Mouse (Mus musculus): Measurements from ENCODE around the gene Unc5a. TPM values are rescaled to one million over a fixed set of nuclear protein-coding genes. Genes with fewer than 3 reads are reported as not detected.

Unc5a gene
- polyA plus RNA-seq, 1 experiment from 2014 or later, result 1.0 TPM

- Histone ChIP-seq H3K27ac (replicated peaks; ENCODE audit: low read depth, low read length) (no peak overlapping the region), H3K4me2 (ENCODE audit: low read depth, low read length) (no peak overlapping the region), H3K9me3 (replicated peaks; ENCODE audit: control insufficient read depth, low read length) (no peaks in the 10 kb centered on the region), H3K4me3 (ENCODE audit: low read depth, low read length) (no peak overlapping the region), H3K27me3 (ENCODE audit: control insufficient read depth, insufficient read depth, low read length) (peaks cover 10% of the 10 kb centered on the region), H3K9ac (replicated peaks; ENCODE audit: low read length) (no peak overlapping the region), H3K4me1 (ENCODE audit: control insufficient read depth, insufficient read depth, low read length) (no peaks in the 10 kb centered on the region), H3K36me3 (replicated peaks; ENCODE audit: control insufficient read depth, insufficient read depth, low read depth, low read length) (no peaks in the 10 kb centered on the region)
- no peak for ATAC-seq (replicated peaks; ENCODE audit: insufficient number of reproducible peaks, low FRiP score, low TSS enrichment, low read depth)
- DNase-seq (ENCODE audit: low spot score), result peak; percentile 25
- WGBS, result 56% methylated on average over 7 of the region's 7 CpGs
These were observed 8.1 kb downstream of the Unc5a start for GRCm38 (mm10) chr13:54957281-54957680.

- no peak for DNase-seq (ENCODE audit: low spot score)
- ATAC-seq (replicated peaks; ENCODE audit: insufficient number of reproducible peaks, low FRiP score, low TSS enrichment, low read depth), result no peak
- H3K36me3 ChIP-seq (replicated peaks; ENCODE audit: control insufficient read depth, insufficient read depth, low read depth, low read length), result no peaks in the 10 kb centered on the region
- H3K9me3 ChIP-seq (replicated peaks; ENCODE audit: control insufficient read depth, low read length), result no peaks in the 10 kb centered on the region
- WGBS, result 52% methylated on average over 15 of the region's 15 CpGs
- no peak overlapping the region for H3K9ac ChIP-seq (replicated peaks; ENCODE audit: low read length)
- H3K4me2 ChIP-seq (ENCODE audit: low read depth, low read length), result no peak overlapping the region
- no peak overlapping the region for H3K27ac ChIP-seq (replicated peaks; ENCODE audit: low read depth, low read length)
- H3K4me3 ChIP-seq (ENCODE audit: low read depth, low read length), result no peak overlapping the region
- no peaks in the 10 kb centered on the region; the same call in 1 of the 2 replicates for H3K4me1 ChIP-seq (ENCODE audit: control insufficient read depth, insufficient read depth, low read length)
- H3K27me3 ChIP-seq (ENCODE audit: control insufficient read depth, insufficient read depth, low read length), result peaks cover under 1% of the 10 kb centered on the region
These were observed 10.0 kb downstream of the Unc5a start for GRCm38 (mm10) chr13:54959059-54959701.

GRCm38 (mm10) chr13:54959842-54960241, 10.6 kb downstream of the Unc5a start:
- DNase-seq (ENCODE audit: low spot score), result no peak
- Histone ChIP-seq H3K27ac (replicated peaks; ENCODE audit: low read depth, low read length) (no peak overlapping the region), H3K27me3 (ENCODE audit: control insufficient read depth, insufficient read depth, low read length) (no peaks in the 10 kb centered on the region)

GRCm38 (mm10) chr13:54960491-54960890, 11.3 kb downstream of the Unc5a start:
- Histone ChIP-seq H3K9me3 (replicated peaks; ENCODE audit: control insufficient read depth, low read length) (no peaks in the 10 kb centered on the region), H3K36me3 (replicated peaks; ENCODE audit: control insufficient read depth, insufficient read depth, low read depth, low read length) (no peaks in the 10 kb centered on the region), H3K4me3 (ENCODE audit: low read depth, low read length) (no peak overlapping the region), H3K27ac (replicated peaks; ENCODE audit: low read depth, low read length) (no peak overlapping the region), H3K27me3 (ENCODE audit: control insufficient read depth, insufficient read depth, low read length) (no peaks in the 10 kb centered on the region), H3K4me2 (ENCODE audit: low read depth, low read length) (no peak overlapping the region), H3K4me1 (ENCODE audit: control insufficient read depth, insufficient read depth, low read length) (no peaks in the 10 kb centered on the region; the same call in 1 of the 2 replicates), H3K9ac (replicated peaks; ENCODE audit: low read length) (no peak overlapping the region)
- ATAC-seq (replicated peaks; ENCODE audit: insufficient number of reproducible peaks, low FRiP score, low TSS enrichment, low read depth) (no peak), DNase-seq (ENCODE audit: low spot score) (no peak)
- 77% methylated on average over 3 of the region's 3 CpGs for WGBS

More at GRCm38 (mm10) chr13:54959842-54960241, 10.6 kb downstream of the Unc5a start:
- WGBS, result 45% methylated on average over 6 of the region's 6 CpGs
- no peaks in the 10 kb centered on the region; the same call in 1 of the 2 replicates for H3K4me1 ChIP-seq (ENCODE audit: control insufficient read depth, insufficient read depth, low read length)
- H3K9me3 ChIP-seq (replicated peaks; ENCODE audit: control insufficient read depth, low read length), result no peaks in the 10 kb centered on the region
- ATAC-seq (replicated peaks; ENCODE audit: insufficient number of reproducible peaks, low FRiP score, low TSS enrichment, low read depth), result no peak
- H3K9ac ChIP-seq (replicated peaks; ENCODE audit: low read length), result no peak overlapping the region
- no peak overlapping the region for H3K4me3 ChIP-seq (ENCODE audit: low read depth, low read length)
- H3K4me2 ChIP-seq (ENCODE audit: low read depth, low read length), result no peak overlapping the region
- H3K36me3 ChIP-seq (replicated peaks; ENCODE audit: control insufficient read depth, insufficient read depth, low read depth, low read length), result no peaks in the 10 kb centered on the region

- Histone ChIP-seq H3K4me3 (ENCODE audit: low read depth, low read length) (no peak overlapping the region), H3K36me3 (replicated peaks; ENCODE audit: control insufficient read depth, insufficient read depth, low read depth, low read length) (no peaks in the 10 kb centered on the region), H3K4me1 (ENCODE audit: control insufficient read depth, insufficient read depth, low read length) (no peaks in the 10 kb centered on the region; the same call in 1 of the 2 replicates), H3K9ac (replicated peaks; ENCODE audit: low read length) (no peak overlapping the region), H3K27me3 (ENCODE audit: control insufficient read depth, insufficient read depth, low read length) (no peaks in the 10 kb centered on the region), H3K9me3 (replicated peaks; ENCODE audit: control insufficient read depth, low read length) (no peaks in the 10 kb centered on the region), H3K4me2 (ENCODE audit: low read depth, low read length) (no peak overlapping the region), H3K27ac (replicated peaks; ENCODE audit: low read depth, low read length) (no peak overlapping the region)
- ATAC-seq (replicated peaks; ENCODE audit: insufficient number of reproducible peaks, low FRiP score, low TSS enrichment, low read depth), result no peak
- no peak for DNase-seq (ENCODE audit: low spot score)
- WGBS, result 82% methylated on average over 6 of the region's 6 CpGs
These were observed 16.0 kb downstream of the Unc5a start for GRCm38 (mm10) chr13:54965256-54965655.

GRCm38 (mm10) chr13:54967501-54967900, 18.3 kb downstream of the Unc5a start:
- 72% methylated on average over 11 of the region's 11 CpGs for WGBS
- ATAC-seq (replicated peaks; ENCODE audit: insufficient number of reproducible peaks, low FRiP score, low TSS enrichment, low read depth), result no peak
- Histone ChIP-seq H3K27me3 (ENCODE audit: control insufficient read depth, insufficient read depth, low read length) (no peaks in the 10 kb centered on the region), H3K36me3 (replicated peaks; ENCODE audit: control insufficient read depth, insufficient read depth, low read depth, low read length) (no peaks in the 10 kb centered on the region), H3K9ac (replicated peaks; ENCODE audit: low read length) (no peak overlapping the region), H3K9me3 (replicated peaks; ENCODE audit: control insufficient read depth, low read length) (no peaks in the 10 kb centered on the region), H3K27ac (replicated peaks; ENCODE audit: low read depth, low read length) (no peak overlapping the region), H3K4me3 (ENCODE audit: low read depth, low read length) (no peak overlapping the region), H3K4me1 (ENCODE audit: control insufficient read depth, insufficient read depth, low read length) (no peaks in the 10 kb centered on the region; the same call in 1 of the 2 replicates), H3K4me2 (ENCODE audit: low read depth, low read length) (no peak overlapping the region)
- DNase-seq (ENCODE audit: low spot score), result no peak

- no peaks in the 10 kb centered on the region for H3K36me3 ChIP-seq (replicated peaks; ENCODE audit: control insufficient read depth, insufficient read depth, low read depth, low read length)
- H3K4me3 ChIP-seq (ENCODE audit: low read depth, low read length), result no peak overlapping the region
- H3K9me3 ChIP-seq (replicated peaks; ENCODE audit: control insufficient read depth, low read length), result no peaks in the 10 kb centered on the region
- DNase-seq (ENCODE audit: low spot score) (no peak), ATAC-seq (replicated peaks; ENCODE audit: insufficient number of reproducible peaks, low FRiP score, low TSS enrichment, low read depth) (no peak)
- WGBS, result 59% methylated on average over 5 of the region's 5 CpGs
- no peak overlapping the region for H3K4me2 ChIP-seq (ENCODE audit: low read depth, low read length)
- no peak overlapping the region for H3K9ac ChIP-seq (replicated peaks; ENCODE audit: low read length)
- no peak overlapping the region for H3K27ac ChIP-seq (replicated peaks; ENCODE audit: low read depth, low read length)
- no peaks in the 10 kb centered on the region for H3K4me1 ChIP-seq (ENCODE audit: control insufficient read depth, insufficient read depth, low read length)
- no peaks in the 10 kb centered on the region for H3K27me3 ChIP-seq (ENCODE audit: control insufficient read depth, insufficient read depth, low read length)
These were observed 19.4 kb downstream of the Unc5a start for GRCm38 (mm10) chr13:54968636-54969035.

- no peak for ATAC-seq (replicated peaks; ENCODE audit: insufficient number of reproducible peaks, low FRiP score, low TSS enrichment, low read depth)
- Histone ChIP-seq H3K36me3 (replicated peaks; ENCODE audit: control insufficient read depth, insufficient read depth, low read depth, low read length) (no peaks in the 10 kb centered on the region), H3K27me3 (ENCODE audit: control insufficient read depth, insufficient read depth, low read length) (no peaks in the 10 kb centered on the region), H3K9ac (replicated peaks; ENCODE audit: low read length) (no peak overlapping the region), H3K4me1 (ENCODE audit: control insufficient read depth, insufficient read depth, low read length) (no peaks in the 10 kb centered on the region), H3K4me2 (ENCODE audit: low read depth, low read length) (no peak overlapping the region), H3K27ac (replicated peaks; ENCODE audit: low read depth, low read length) (no peak overlapping the region), H3K9me3 (replicated peaks; ENCODE audit: control insufficient read depth, low read length) (no peaks in the 10 kb centered on the region), H3K4me3 (ENCODE audit: low read depth, low read length) (no peak overlapping the region)
- 40% methylated on average over 9 of the region's 9 CpGs for WGBS
- no peak for DNase-seq (ENCODE audit: low spot score)
These were observed 20.3 kb downstream of the Unc5a start for GRCm38 (mm10) chr13:54969513-54969912.

Data from embryonic facial prominence, embryonic 11.5 days (tissue).